Mouse (Mus musculus): ENCODE data around the gene Prr15. TPM values are rescaled to one million over a fixed set of nuclear protein-coding genes. Genes with fewer than 3 reads are reported as not detected.
A peak's percentile ranks its signal among the peaks of the same experiment; 100 is the strongest.

Gene Prr15
- polyA plus RNA-seq, 1 experiment = 0.53 TPM

DNA sequence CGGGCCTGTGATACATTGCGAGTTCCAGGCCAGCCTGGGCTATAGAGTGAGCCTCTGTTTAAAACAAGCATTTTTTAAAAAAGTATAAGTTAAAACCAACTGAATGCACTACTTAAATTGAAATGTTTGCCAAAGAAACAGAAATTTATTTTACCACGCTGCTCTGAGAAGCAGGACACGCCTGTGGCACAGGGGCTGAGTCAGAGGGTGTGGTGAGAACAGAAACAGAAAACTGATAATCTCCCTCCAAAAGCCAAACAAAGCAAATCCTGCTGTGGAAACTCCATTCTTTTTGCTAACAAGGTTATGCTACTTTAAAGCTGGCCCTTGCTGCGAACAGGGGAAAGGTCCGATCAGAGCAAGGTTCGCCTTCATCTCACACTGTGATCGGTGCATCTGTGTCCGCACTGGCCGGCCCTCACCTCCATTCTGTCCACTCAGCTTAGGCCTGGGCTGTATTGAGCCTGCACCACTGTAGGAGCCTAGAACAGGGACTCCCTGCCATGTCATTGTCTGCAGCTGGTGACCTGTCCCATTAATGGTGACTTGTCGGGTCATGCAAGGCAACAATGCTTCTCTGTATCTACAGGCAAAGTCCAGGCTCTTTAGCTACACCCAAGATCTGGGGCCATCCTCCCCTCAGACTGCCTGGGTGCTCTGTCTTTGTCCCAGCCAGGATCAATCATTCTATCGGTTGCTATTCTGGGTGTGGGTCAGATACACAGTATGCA, 38.9 kb downstream of the Prr15 start:
- H3K27me3 ChIP-seq (ENCODE audit: control insufficient read depth, insufficient read depth, low read length) = no peaks in the 10 kb centered on the region
- TF ChIP-seq POLR2A (IDR thresholded peaks at IDR 0.05; ENCODE audit: low read depth, low read length) (no peak), CTCF (IDR thresholded peaks at IDR 0.05; ENCODE audit: extremely low read depth, insufficient read depth, insufficient read length, insufficient replicate concordance) (no peak)
- H3K36me3 ChIP-seq (ENCODE audit: control insufficient read depth, insufficient read depth, low read length) = no peaks in the 10 kb centered on the region
- H3K4me1 ChIP-seq (ENCODE audit: control insufficient read depth, insufficient read depth, insufficient read length) = no peaks in the 10 kb centered on the region
- H3K27ac ChIP-seq (ENCODE audit: insufficient read depth, low read length) = no peak overlapping the region
- no peak for DNase-seq (ENCODE audit: low read depth in 1 of 2, low spot score in 2 of 2)
- WGBS = 88% methylated on average over 12 of the region's 12 CpGs
- no peak overlapping the region for H3K4me3 ChIP-seq (ENCODE audit: extremely low read depth, insufficient read depth, insufficient read length)

DNA sequence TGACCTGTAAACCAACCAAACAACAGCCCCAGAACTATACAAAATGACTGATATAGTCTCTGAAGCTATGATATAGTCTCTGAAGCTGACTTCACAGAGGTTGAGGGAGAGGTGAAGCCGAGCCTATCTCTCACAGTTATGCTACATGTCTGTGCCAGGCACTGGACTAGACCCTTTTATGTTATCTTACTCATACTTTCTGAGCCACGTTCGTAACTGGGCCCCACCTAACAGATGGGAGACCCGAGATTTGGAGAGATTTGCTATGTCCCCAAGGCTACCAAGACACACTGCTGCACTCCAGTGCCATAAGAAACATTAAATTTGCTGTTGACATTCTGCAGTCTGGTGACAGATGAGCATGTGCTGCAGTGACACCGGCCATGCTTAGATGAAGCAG, 41.0 kb downstream of the Prr15 start:
- H3K4me1 ChIP-seq (ENCODE audit: control insufficient read depth, insufficient read depth, insufficient read length) = no peaks in the 10 kb centered on the region

DNA sequence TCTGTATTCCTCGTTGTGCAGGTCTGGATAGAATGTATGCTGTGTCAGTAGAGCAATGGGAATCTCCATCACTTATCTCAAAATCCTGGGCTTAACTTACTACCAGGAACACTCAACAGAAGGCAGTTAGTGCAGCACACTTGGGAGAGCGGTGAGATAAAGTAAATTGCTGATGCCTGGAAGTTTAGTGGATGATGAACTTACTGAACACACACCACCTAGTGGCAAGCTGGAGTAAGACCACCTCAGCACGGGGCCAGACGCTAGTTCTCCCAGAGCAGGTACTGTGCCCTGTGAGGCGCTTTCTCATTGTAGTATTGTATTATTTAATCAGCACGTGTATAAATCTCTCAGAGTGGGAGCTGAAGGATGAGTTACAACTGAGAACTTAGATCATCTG, 42.4 kb downstream of the Prr15 start:
- Histone ChIP-seq H3K27me3 (ENCODE audit: control insufficient read depth, insufficient read depth, low read length) (no peaks in the 10 kb centered on the region), H3K4me1 (ENCODE audit: control insufficient read depth, insufficient read depth, insufficient read length) (no peaks in the 10 kb centered on the region), H3K4me3 (ENCODE audit: extremely low read depth, insufficient read depth, insufficient read length) (no peak overlapping the region), H3K36me3 (ENCODE audit: control insufficient read depth, insufficient read depth, low read length) (no peaks in the 10 kb centered on the region), H3K27ac (ENCODE audit: insufficient read depth, low read length) (no peak overlapping the region)
- TF ChIP-seq CTCF (IDR thresholded peaks at IDR 0.05; ENCODE audit: extremely low read depth, insufficient read depth, insufficient read length, insufficient replicate concordance) = peak; percentile 34; the same call in 1 of the 2 replicates
- no peak for TF ChIP-seq POLR2A (IDR thresholded peaks at IDR 0.05; ENCODE audit: low read depth, low read length)
- no peak for DNase-seq (ENCODE audit: low read depth in 1 of 2, low spot score in 2 of 2)
- WGBS = 8% methylated on average over 6 of the region's 6 CpGs

More for the DNA sequence above, 41.0 kb downstream of the Prr15 start:
- Histone ChIP-seq H3K36me3 (ENCODE audit: control insufficient read depth, insufficient read depth, low read length) (no peaks in the 10 kb centered on the region), H3K27ac (ENCODE audit: insufficient read depth, low read length) (no peak overlapping the region), H3K27me3 (ENCODE audit: control insufficient read depth, insufficient read depth, low read length) (no peaks in the 10 kb centered on the region), H3K4me3 (ENCODE audit: extremely low read depth, insufficient read depth, insufficient read length) (no peak overlapping the region)
- TF ChIP-seq POLR2A (IDR thresholded peaks at IDR 0.05; ENCODE audit: low read depth, low read length) = no peak
- TF ChIP-seq CTCF (IDR thresholded peaks at IDR 0.05; ENCODE audit: extremely low read depth, insufficient read depth, insufficient read length, insufficient replicate concordance) = no peak
- no peak for DNase-seq (ENCODE audit: low read depth in 1 of 2, low spot score in 2 of 2)
- WGBS = 74% methylated on average over 5 of the region's 5 CpGs

DNA sequence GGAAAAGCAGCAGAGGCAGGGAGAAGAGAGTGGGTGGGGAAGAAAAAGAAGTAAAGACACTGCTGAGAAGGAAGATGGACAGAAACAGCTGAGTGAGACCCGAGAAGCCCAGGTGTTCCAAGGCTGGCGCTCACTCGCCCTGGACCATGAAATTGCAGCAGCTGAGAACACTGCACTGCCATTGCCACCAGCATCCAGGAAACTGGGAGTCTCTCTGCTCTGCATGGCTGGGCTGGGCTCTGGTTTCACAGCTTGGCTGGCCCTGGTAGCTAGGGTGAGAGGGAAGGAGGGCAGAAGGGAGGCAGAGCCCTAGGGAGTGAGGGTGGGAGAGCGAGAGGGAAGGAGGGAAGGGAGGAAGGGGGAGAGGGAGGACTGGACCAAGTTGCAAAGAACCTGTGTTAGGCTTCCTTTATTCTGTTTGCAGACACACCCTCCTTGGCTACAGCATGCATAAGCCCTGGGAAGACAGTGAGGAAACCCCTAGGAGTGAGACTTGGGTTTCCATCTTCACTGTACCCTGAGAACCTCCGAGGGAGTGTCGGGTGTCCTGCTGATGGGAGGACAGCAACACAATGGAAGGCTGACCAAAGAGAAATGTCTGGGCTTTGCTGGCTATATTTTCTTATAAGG, 44.4 kb downstream of the Prr15 start:
- no peak overlapping the region for H3K4me3 ChIP-seq (ENCODE audit: extremely low read depth, insufficient read depth, insufficient read length)
- WGBS = 72% methylated on average over 6 of the region's 6 CpGs
- no peak overlapping the region for H3K27ac ChIP-seq (ENCODE audit: insufficient read depth, low read length)
- DNase-seq (ENCODE audit: low read depth in 1 of 2, low spot score in 2 of 2) = no peak
- H3K36me3 ChIP-seq (ENCODE audit: control insufficient read depth, insufficient read depth, low read length) = no peaks in the 10 kb centered on the region
- no peak for TF ChIP-seq POLR2A (IDR thresholded peaks at IDR 0.05; ENCODE audit: low read depth, low read length)
- no peak for TF ChIP-seq CTCF (IDR thresholded peaks at IDR 0.05; ENCODE audit: extremely low read depth, insufficient read depth, insufficient read length, insufficient replicate concordance)
- H3K27me3 ChIP-seq (ENCODE audit: control insufficient read depth, insufficient read depth, low read length) = no peaks in the 10 kb centered on the region
- no peaks in the 10 kb centered on the region for H3K4me1 ChIP-seq (ENCODE audit: control insufficient read depth, insufficient read depth, insufficient read length)

DNA sequence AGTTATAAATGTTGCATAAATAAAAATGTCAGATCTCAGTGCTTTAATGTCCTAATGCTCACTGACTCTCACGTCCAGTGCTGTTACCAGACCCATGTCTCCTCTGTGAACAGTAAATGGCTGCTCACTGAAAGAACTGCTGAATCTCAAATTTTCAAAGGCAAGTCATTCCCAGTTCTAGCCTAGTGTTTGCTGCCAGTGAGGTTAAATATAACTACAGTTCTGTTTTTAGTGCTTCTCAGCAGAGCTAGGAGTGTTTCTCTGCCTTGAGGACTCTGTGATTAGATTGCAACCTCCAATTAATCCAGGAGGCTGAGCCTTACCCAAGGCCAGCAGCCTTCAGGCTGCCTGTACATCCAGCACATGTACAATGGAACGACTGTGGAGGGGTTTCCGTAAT, 46.2 kb downstream of the Prr15 start:
- Histone ChIP-seq H3K4me1 (ENCODE audit: control insufficient read depth, insufficient read depth, insufficient read length) (no peaks in the 10 kb centered on the region), H3K36me3 (ENCODE audit: control insufficient read depth, insufficient read depth, low read length) (no peaks in the 10 kb centered on the region), H3K4me3 (ENCODE audit: extremely low read depth, insufficient read depth, insufficient read length) (no peak overlapping the region), H3K27me3 (ENCODE audit: control insufficient read depth, insufficient read depth, low read length) (no peaks in the 10 kb centered on the region), H3K27ac (ENCODE audit: insufficient read depth, low read length) (no peak overlapping the region)
- no peak for DNase-seq (ENCODE audit: low read depth in 1 of 2, low spot score in 2 of 2)
- WGBS = 88% methylated on average over 3 of the region's 3 CpGs
- TF ChIP-seq POLR2A (IDR thresholded peaks at IDR 0.05; ENCODE audit: low read depth, low read length) (no peak), CTCF (IDR thresholded peaks at IDR 0.05; ENCODE audit: extremely low read depth, insufficient read depth, insufficient read length, insufficient replicate concordance) (no peak)

DNA sequence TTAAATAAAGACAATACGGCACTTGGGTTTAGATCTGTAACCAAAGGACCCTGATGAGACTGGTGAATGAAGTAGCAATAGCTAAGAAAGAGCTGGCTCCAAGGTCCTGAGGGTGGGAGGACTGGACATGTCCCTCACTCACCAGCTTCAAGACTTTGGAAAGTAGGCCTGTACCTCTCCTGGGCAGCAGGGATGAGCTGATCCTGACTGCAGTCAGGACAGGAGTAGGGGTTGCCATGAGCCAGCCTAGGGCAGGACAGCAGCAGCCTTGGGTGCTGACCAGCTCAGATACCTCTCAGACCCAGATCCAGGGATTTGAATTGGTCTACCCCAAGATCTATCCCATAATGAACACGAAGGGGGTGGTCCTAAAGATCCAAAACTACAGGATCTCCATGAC, 53.7 kb downstream of the Prr15 start:
- no peak overlapping the region for H3K27ac ChIP-seq (ENCODE audit: insufficient read depth, low read length)
- H3K27me3 ChIP-seq (ENCODE audit: control insufficient read depth, insufficient read depth, low read length) = no peaks in the 10 kb centered on the region
- WGBS = 70% methylated on average over 2 of the region's 2 CpGs
- H3K36me3 ChIP-seq (ENCODE audit: control insufficient read depth, insufficient read depth, low read length) = no peaks in the 10 kb centered on the region
- TF ChIP-seq CTCF (IDR thresholded peaks at IDR 0.05; ENCODE audit: extremely low read depth, insufficient read depth, insufficient read length, insufficient replicate concordance) (no peak), POLR2A (IDR thresholded peaks at IDR 0.05; ENCODE audit: low read depth, low read length) (no peak)
- H3K4me3 ChIP-seq (ENCODE audit: extremely low read depth, insufficient read depth, insufficient read length) = no peak overlapping the region
- H3K4me1 ChIP-seq (ENCODE audit: control insufficient read depth, insufficient read depth, insufficient read length) = no peaks in the 10 kb centered on the region
- no peak for DNase-seq (ENCODE audit: low read depth in 1 of 2, low spot score in 2 of 2)

Other genes with a start within 250 kb of the Prr15 start
- 0.20 and 0.25 TPM in 2 replicates for gene Wipf3, start 103.8 kb downstream of the Prr15 start, polyA plus RNA-seq (2012; rRNA removed)
- gene Scrn1, start 240.7 kb downstream of the Prr15 start, polyA plus RNA-seq (2012; rRNA removed) = 0.54 and 0.75 TPM in 2 replicates

Measured in spleen, adult 2 months (tissue).